Mouse (Mus musculus) heart, adult 18-20 months (tissue): ENCODE data around the gene H2-Eb1. TPM values are rescaled to one million over a fixed set of nuclear protein-coding genes. Genes with fewer than 3 reads are reported as not detected.

Experiments used
- DNase-seq, 2 experiments: peaks; one replicate each; pipeline ENCODE4 v3.0.0; 2021 to 2022; ENCODE audit warnings: mixed read lengths in 1 of 2
- long read RNA-seq, 2 experiments: library from polyadenylated mRNA; stranded (forward); transcript quantifications; one replicate each; pipeline ENCODE4 v2.0.0; 2021
- total RNA-seq, 2 experiments: library from RNA; stranded (reverse); gene quantifications; 2 replicates each; pipeline ENCODE4 v1.2.3; 2021

The H2-Eb1 gene
- total RNA-seq, result 10 to 100 TPM; 54.9 to 60.2 TPM
- long read RNA-seq, experiment 1, transcript H2-Eb1-203 (6 exons, 1,669 nt), result major isoform, 18 of 18 reads
- long read RNA-seq, experiment 1, partial matches to known transcripts, result 0 of 18 reads
- long read RNA-seq, experiment 1, other reads (novel, unspliced or antisense), result 0 of 18 reads
- long read RNA-seq, experiment 2, transcript H2-Eb1-203 (6 exons, 1,669 nt), result major isoform, 13 of 17 reads
- long read RNA-seq, experiment 2, partial matches to known transcripts, result 1 of 17 reads
- long read RNA-seq, experiment 2, other reads (novel, unspliced or antisense), result 2 of 17 reads

DNA sequence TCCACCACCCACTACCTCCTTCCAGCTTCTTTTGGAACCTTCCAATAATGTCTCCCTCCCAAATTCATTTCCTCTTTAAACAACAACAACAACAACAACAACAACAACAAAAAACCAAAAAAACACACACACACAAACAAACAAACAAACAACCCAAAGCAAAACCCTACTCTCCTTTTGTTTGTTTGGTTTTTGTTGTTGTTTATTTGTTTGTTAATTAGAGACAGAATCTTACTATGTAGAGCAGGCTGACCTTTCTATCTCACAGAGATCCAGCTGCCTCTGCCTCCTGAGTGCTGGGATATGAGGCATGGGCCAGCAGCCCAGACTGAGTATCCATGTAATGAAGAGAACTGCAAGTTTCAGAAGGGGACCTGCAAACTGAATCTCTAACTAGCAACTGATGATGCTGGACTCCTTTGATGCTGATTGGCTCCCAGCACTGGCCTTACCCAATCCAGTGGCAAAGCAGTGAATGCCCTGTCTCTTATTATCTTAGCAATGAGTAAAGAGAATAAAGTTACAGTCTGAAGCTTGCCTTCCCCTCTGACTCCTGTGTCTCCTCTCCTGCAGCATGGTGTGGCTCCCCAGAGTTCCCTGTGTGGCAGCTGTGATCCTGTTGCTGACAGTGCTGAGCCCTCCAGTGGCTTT is at the start of gene H2-Eb1:
H2-Eb1 (plus strand) TSS at position 488 of the 651 bp plus-strand sequence.
- peak; percentile 89 to 92 for DNase-seq

GRCm38 (mm10) chr17:34256501-34256900 is 49.2 kb upstream of the H2-Eb1 start:
- DNase-seq, result no peak

DNA sequence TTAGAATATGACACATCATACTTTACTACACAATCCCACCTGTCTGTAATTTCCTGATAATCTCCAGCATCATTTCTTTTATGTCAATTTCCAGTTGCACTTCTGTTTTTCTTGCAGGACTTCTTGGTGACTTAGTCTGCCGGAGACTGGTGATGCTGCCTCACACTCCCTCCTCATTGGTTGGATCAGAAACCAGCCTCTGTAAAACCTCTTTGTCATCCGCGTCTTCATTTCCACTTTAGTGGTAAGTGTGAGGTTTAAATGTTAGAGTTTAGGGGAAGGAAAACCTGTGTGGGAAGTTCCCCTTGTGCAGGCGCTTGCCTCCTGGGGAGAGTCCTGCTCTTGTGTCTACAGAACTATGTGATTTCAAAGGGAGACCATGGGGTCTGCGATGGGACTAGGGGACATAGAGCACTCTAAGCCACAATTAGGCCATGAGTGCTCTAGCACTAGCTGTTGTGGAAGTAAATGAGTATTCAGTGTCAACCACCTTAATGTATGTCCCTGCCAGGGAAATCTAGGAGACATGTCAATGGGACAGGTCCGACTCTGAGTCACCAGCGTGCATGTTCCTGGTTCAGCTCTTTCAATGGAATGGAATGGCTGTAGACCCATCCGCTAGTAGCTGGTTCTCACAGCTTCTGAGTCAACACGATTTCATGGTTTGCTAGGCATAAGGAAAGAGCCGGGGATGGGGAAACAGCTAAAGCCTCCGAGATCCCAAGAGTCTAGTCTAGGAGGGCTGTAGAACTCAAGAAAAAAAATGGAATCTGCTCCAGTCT is 47.9 kb upstream of the H2-Eb1 start, which contains the start of gene H2-Ab1:
H2-Ab1 (plus strand) TSS at position 96 of the 782 bp plus-strand sequence.
- DNase-seq, result peak; percentile 85 to 89

GRCm38 (mm10) chr17:34260551-34260950 is 45.1 kb upstream of the H2-Eb1 start:
- DNase-seq, result no peak

- DNase-seq, result peak; percentile 83 to 86
Measured at GRCm38 (mm10) chr17:34261502-34261901, 44.2 kb upstream of the H2-Eb1 start.

DNA sequence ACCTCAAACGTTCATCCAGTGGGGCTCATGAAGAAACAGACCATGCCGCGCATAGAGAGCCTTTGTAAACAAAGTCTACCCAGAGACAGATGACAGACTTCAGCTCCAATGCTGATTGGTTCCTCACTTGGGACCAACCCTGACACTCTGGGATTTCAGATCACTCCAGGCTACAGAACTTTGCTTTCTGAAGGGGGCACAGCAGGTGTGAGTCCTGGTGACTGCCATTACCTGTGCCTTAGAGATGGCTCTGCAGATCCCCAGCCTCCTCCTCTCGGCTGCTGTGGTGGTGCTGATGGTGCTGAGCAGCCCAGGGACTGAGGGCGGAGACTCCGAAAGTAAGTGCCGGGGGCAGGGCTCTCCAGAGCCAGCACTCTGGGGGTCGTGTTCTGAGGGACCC is 42.6 kb upstream of the H2-Eb1 start:
- peak; percentile 84 to 88 for DNase-seq

DNA sequence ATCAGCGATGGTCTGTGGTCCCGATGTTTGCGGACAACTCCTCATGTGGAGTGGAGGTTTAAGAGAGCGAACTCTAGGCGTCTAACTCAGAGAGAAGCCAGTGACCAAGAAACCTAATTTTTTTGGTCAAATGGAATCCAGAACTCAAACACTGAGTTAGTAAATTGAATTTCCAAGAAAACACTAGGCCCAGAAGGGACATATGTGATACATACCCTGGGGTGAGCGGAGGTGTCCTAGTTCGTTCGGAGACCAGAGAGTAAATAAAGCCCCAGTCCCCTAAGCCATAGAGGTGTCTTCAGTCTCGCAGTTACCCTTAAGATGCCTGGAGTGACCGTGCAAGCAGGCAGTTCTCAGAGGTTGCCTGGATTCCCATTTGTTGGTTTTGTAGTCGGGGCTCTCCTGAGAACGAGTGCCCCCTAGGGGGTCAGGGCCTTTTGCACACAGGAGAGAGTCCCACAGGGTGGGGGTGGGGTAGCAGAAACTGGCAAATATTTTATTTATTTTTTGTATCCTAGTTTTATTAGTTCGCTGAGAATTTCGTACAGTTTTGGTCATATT is 41.8 kb upstream of the H2-Eb1 start:
- peak; percentile 31 to 36 for DNase-seq

DNA sequence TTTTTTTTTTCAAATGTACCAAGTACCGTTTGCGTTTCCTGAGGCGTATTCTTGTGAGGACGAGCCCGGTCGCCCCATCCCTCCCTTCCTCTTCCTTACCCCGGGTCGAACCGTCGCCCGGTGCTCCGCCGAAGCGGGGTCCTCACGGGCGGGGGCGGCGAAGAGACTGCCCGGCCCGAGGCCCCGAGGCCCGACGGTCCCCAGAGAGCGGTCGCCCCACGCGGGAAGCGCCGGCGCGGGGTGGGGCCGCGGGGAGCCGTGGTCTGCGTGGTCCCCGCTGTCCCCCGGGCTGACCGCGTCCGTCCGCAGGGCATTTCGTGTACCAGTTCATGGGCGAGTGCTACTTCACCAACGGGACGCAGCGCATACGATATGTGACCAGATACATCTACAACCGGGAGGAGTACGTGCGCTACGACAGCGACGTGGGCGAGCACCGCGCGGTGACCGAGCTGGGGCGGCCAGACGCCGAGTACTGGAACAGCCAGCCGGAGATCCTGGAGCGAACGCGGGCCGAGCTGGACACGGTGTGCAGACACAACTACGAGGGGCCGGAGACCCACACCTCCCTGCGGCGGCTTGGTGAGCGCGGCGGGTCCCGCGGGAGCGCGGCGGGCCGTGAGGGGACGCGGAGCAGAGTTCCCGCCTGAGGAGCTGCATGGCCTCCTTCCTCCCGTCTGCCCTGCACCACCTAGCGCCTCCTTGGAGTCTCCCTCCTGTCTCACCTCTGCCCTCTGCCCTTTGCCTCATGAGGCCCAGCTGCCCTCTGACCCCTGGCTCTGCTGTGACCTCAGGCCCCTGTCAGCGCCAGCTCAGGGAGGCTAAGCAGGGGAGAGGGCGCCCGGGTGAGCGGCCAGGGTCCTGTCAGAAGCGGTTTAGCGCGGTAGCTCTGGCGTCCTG is 41.0 kb upstream of the H2-Eb1 start:
- DNase-seq, result no peak

DNA sequence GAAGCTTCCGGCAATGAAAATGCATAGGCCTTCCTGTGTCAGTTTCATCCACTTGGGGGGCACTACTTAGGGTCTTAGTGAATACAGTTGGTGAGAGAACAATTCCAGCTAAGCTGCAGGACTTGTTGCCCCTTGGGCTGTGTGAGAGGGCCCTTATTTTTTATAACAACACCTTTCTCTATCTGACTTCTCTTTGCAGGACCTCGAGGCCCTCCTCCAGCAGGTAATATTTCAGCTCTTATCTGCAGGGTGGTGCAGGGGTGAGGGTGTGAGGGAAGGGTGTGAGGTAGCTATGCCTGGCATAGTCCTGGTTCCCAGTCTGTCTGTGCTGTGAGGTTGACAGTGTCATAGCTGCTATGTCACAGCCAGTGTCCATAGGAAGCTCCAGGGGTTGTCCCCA is 37.4 kb upstream of the H2-Eb1 start:
- no peak for DNase-seq

DNA sequence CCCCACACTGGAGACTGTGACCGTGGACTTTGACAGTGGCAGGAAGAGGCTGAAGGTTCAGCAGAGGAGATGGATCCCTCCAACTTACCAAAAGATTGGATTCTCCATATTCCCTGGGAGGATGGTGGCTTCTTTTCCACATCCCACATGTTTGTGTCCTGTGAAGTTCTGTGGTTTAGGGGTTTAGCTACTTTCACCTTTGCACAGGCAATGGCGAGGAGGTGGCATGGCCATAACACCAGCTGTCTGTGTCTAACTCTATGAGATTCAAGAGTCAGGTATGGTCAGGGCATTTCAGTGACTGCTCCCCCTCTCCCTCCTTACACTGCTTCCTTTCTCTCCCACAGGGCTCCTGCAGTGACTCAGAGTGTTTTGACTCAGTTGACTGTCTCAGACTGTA is 36.9 kb upstream of the H2-Eb1 start:
- DNase-seq, result no peak

GRCm38 (mm10) chr17:34269817-34270216 is 35.9 kb upstream of the H2-Eb1 start:
- no peak for DNase-seq

DNA sequence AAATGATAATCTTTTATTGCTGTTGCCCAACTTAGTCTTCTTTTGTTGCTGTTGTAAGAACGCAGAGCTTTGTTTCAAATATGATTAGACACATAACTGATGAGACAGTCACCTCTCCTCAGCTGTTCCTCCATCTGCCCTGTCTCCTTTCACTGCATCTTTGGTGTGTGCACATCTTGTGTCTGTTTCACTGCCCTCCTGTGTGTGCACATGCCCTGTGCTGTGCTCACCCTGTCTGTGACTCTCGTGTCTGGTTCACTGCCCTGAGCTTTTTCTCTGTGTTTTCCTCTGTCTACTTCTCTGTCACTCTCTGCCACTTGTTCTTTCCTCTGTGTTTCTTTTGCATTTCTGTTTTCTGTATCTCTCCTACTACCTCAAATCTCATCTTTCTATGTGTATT is 35.4 kb upstream of the H2-Eb1 start:
- DNase-seq, result no peak

DNA sequence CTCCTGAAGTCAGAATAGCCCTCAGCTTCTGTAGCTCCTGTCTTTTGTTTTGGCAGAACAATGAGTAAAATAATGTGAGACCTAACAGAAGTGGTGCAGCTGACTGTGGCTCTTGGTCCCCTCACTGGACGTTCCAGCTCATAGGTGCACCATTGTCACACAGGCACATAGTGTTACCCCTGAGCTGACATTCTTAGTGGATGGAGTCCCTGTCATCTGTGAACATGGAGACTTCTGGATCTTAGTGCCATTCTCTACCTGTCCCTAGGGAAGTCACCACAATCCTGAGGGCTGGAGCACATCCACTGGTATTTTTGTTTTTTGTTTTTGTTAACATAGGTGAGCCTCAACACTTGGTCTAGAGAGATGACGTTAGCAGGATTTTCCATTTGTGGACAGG is 34.7 kb upstream of the H2-Eb1 start:
- DNase-seq, result no peak

DNA sequence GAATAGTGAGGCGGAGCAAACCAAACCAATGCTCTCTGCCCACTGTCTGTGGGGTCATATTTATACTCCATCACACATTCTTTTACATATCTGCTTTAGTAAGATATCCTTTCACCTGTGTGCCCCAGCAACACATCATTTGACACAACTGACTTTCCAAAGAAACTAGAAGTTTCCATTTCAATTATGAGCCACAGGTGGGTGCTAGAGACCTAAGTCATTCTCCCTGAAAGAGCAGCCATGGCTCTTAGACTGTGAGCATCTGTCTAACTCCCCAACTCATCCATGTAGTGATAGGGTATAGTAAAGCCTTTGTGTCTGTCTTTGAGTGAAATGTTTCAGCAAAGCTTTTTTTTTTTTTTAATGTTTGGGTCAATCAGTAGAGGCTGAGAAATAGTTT is 33.6 kb upstream of the H2-Eb1 start:
- no peak for DNase-seq

- no peak for DNase-seq
Measured at GRCm38 (mm10) chr17:34280499-34281038, 25.1 kb upstream of the H2-Eb1 start.

DNA sequence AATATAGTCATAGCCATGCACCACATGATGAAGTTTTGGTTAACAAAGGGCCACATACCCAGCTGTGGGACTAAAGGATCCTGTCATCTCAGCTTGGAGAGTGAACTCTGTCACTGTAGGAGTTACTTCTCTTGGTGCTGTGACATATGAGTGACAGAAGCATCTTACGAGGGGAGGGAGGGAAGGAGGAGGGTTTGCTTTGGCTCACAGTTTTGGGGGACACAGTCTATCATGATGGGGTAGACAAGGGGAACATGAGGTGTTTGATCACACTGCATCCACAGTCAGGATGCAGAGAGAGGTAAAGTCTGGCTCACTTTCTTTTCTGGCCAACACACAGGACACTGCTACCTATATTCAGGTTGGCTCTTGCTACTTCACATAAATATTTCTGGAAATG is 23.8 kb upstream of the H2-Eb1 start:
- DNase-seq, result no peak

GRCm38 (mm10) chr17:34285371-34285770 is 20.3 kb upstream of the H2-Eb1 start:
- no peak for DNase-seq

DNA sequence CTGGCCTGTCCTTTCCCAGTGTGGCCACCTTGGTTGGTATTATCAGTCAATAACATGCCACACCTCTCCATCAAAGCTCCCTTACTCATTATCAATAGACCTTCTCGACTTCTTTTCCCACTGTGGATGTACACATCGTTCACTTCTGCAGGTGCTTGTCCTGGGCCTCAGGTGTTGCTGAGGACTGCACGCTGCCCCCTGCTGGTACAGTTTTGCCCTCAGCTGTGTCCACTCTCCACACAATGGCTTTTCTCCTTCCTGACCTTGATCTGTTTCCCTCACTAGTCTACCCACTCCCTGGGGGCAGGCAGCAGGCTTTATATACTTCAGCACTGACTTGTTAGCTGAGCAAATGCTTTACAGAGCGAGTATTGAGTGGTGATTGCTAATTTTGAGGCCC is 19.8 kb upstream of the H2-Eb1 start:
- no peak for DNase-seq

- no peak for DNase-seq
Measured at GRCm38 (mm10) chr17:34286501-34286900, 19.2 kb upstream of the H2-Eb1 start.

DNA sequence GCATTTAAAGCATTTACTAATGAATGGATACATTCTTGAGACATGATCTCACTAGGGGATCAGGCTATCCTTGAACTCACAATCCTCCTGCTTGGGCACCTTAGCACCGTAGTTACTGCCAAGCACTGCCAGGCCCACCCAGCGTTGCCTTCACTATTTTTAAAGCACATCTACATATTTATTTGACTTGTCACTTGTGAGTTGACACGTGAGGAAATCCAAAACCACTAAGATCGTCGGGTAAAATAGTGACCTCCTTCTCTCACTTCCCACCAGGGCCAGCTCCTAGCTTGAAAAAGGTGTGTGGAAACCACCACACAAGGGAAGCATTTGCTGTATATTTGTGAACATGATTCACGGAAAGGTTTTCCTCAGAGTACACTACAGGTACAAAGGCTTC is 18.7 kb upstream of the H2-Eb1 start:
- no peak for DNase-seq

DNA sequence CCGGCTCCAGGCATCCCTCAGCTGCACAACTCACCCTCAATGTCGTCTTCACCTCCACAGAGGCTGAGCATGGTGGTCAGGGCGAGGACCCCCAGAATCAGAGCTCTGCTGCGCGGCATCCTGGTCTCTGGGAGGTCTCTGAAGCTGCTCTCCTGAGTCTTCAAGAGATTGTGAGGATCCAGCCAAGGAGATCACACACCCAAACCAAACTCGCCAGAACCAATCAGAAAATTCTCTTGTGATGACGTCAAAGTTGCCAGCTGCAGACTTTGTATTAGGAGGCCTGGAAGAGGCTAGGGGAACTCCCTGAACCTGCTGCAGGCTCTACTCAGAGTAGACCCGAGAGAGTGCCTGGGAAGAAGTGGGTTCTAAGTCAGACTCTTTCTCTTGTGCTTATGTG is 18.0 kb upstream of the H2-Eb1 start, which contains the start of gene H2-Aa:
H2-Aa (minus strand) TSS at position 176 of the 400 bp plus-strand sequence.
- DNase-seq, result peak; percentile 91 to 93
